Mouse (Mus musculus) central nervous system, embryonic 18 days (tissue): ENCODE data around the gene Gm3415. TPM values are rescaled to one million over a fixed set of nuclear protein-coding genes. Genes with fewer than 3 reads are reported as not detected.

ENCODE experiments used
- polyA plus RNA-seq: library from polyadenylated mRNA; depleted of rRNA; stranded (reverse); fragments of >200 nt; gene quantifications from 2 replicates; pipeline ENCODE4 v1.2.3, GENCODE M21; 2012; rRNA removed

Gm3415 gene
- polyA plus RNA-seq: not detected in 2 replicates

DNA sequence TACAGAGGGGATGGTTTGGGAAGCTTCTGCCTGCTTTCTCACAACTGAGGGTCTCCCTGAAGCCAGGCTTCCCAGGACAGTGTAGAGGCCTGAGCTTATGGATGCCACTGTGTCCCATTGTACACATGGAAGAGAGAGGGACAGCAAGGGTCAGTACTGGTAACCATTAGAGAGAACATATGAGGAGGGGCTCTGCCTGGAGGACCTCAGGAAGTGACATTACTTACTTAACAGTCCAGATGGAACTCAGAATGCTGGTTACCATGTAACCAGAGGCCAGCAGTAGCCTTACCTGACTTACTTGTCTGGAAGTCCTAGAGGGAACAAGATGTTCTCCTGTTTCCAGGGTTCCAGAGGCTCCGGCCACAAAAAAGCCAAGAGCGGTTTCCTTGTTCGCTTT, at the start of gene Gm3415:
Gm3415 (plus strand) TSS at position 301 of the 400 bp plus-strand sequence.

DNA sequence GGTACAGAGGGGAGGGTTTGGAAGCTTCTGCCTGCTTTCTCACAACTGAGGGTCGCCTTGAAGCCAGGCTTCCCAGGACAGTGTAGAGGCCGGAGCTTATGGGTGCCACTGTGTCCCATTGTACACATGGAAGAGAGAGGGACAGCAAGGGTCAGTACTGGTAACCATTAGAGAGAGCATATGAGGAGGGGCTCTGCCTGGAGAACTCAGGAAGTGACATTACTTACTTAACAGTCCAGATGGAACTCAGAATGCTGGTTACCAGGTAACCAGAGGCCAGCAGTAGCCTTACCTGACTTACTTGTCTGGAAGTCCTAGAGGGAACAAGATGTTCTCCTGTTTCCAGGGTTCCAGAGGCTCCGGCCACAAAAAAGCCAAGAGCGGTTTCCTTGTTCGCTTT, 42.1 kb upstream of the Gm3415 start, which contains the start of gene Gm3402:
Gm3402 (plus strand) TSS at position 301 of the 400 bp plus-strand sequence.

DNA sequence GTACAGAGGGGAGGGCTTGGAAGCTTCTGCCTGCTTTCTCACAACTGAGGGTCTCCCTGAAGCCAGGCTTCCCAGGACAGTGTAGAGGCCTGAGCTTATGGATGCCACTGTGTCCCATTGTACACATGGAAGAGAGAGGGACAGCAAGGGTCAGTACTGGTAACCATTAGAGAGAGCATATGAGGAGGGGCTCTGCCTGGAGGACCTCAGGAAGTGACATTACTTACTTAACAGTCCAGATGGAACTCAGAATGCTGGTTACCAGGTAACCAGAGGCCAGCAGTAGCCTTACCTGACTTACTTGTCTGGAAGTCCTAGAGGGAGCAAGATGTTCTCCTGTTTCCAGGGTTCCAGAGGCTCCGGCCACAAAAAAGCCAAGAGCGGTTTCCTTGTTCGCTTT, 30.4 kb upstream of the Gm3415 start, which contains the start of gene Gm3404:
Gm3404 (plus strand) TSS at position 301 of the 400 bp plus-strand sequence.

DNA sequence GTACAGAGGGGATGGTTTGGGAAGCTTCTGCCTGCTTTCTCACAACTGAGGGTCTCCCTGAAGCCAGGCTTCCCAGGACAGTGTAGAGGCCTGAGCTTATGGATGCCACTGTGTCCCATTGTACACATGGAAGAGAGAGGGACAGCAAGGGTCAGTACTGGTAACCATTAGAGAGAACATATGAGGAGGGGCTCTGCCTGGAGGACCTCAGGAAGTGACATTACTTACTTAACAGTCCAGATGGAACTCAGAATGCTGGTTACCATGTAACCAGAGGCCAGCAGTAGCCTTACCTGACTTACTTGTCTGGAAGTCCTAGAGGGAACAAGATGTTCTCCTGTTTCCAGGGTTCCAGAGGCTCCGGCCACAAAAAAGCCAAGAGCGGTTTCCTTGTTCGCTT, 18.6 kb upstream of the Gm3415 start, which contains the start of gene Gm3409:
Gm3409 (plus strand) TSS at position 301 of the 400 bp plus-strand sequence.

DNA sequence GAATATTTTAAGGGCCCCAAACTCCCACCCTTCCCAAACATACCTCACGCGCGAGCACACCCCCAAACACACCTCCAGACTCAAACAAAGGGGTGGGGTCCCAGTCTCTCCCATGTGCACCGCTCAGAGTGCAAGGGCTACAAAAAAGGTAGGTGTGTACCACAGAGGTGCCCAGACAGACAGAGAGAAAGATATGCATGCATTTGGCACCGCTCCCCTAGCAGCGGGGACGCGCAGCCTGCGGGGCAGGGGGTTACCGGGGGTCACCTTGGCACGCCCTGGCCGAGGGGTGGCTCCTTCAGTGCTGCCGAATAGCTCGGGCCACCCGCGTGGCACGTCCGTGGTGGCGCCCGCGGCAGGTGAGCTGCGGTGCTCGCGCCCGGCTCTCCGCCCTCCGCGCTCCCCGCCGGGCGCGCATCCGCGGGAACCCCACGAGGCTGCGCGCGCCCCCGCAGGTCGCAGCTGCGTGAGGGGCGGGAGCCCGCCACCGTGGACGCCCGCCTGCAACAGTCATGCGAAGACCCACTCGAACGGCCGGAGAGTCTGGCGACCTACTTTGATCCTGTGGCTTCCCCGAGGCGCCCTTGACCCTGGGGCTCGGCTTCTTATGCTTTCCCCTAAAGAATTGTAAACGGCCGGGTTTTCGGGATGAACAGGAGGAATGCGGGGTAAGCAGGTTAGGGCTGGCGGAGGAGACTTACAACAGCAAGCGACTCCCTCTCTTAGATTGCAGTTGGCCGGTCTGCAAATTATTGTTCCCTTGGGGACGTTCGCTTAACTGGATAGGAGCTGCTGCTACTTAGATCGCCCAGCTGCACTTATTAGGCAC, 28.8 kb downstream of the Gm3415 start, which contains the start of gene Gpr12:
Gpr12 (minus strand) TSS at position 762 of the 829 bp plus-strand sequence.

Other genes with a start within 250 kb of the Gm3415 start
- gene Wasf3, start 171.2 kb upstream of the Gm3415 start, polyA plus RNA-seq: 26.3 and 27.3 TPM in 2 replicates
- gene Gm6408, start 74.2 kb upstream of the Gm3415 start, polyA plus RNA-seq: 0.09 TPM in 1 of 2 replicates, not detected in the other
- gene Gm6370, start 64.8 kb upstream of the Gm3415 start, polyA plus RNA-seq: not detected in 2 replicates
- not detected in 2 replicates for gene 4930449I24Rik, start 53.7 kb upstream of the Gm3415 start, polyA plus RNA-seq
- gene Gm3402, start 42.0 kb upstream of the Gm3415 start, polyA plus RNA-seq: not detected in 2 replicates
- gene Gm3404, start 30.3 kb upstream of the Gm3415 start, polyA plus RNA-seq: not detected in 2 replicates
- not detected in 2 replicates for gene Gm3409, start 18.5 kb upstream of the Gm3415 start, polyA plus RNA-seq
- 46.4 and 53.1 TPM in 2 replicates for gene Gpr12, start 29.1 kb downstream of the Gm3415 start, polyA plus RNA-seq
- gene Usp12, start 238.9 kb downstream of the Gm3415 start, polyA plus RNA-seq: 28.6 and 30.3 TPM in 2 replicates